Mouse (Mus musculus) MEL (cell line): ENCODE results near the gene Babam1.

Source experiments
- CTCF ChIP-seq, 3 experiments: IDR thresholded peaks in 2 of 3; conservative IDR thresholded peaks in 1 of 3; 2 replicates each; pipeline ENCODE4 v1.5.1; 2011 to 2012; ENCODE audit warnings: low read length in 3 of 3, low read depth in 2 of 3, mild to moderate bottlenecking in 2 of 3, improper control_type of control experiment in 1 of 3, inconsistent platforms in 1 of 3, mixed read lengths in 1 of 3, moderate library complexity in 1 of 3; ENCODE audit not compliant: control insufficient read depth in 1 of 3, insufficient read depth in 1 of 3, poor library complexity in 1 of 3, severe bottlenecking in 1 of 3
- MEF2A ChIP-seq: IDR thresholded peaks from 2 replicates; pipeline ENCODE4 v1.6.1; 2014; ENCODE audit warnings: low read depth, mild to moderate bottlenecking, inconsistent platforms, low read length, improper control_type of control experiment; ENCODE audit not compliant: poor library complexity, insufficient replicate concordance, severe bottlenecking; ENCODE audit errors: extremely low read depth
- POLR2A ChIP-seq, 2 experiments: IDR thresholded peaks; 2 replicates each; pipeline ENCODE4 v1.6.1; 2011 to 2012; ENCODE audit warnings: low read length in 2 of 2, mild to moderate bottlenecking in 2 of 2, control low read depth in 1 of 2, improper control_type of control experiment in 1 of 2, low read depth in 1 of 2, moderate library complexity in 1 of 2; ENCODE audit not compliant: control insufficient read depth in 1 of 2, insufficient read depth in 1 of 2, poor library complexity in 1 of 2

DNA sequence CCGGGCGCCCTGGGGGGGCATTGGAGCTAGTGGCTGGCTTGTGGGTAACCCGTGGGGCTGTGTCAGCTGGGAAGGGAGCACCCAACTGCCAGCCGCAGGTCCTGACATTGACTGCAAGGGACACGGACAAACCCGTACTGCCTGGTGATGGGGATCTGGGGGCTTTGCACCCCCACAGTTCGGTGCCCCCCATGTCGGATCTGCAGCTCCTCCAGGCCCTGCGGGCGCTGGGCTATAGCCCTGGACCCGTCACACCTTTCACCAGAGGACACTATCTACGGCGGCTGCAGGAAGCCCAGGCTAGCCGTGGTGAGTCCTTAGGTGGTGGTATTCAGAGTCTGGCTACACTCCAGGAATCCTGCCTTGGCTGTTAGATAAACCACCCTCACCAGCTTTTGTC lies 10.8 kb downstream of the Babam1 start:
- TF ChIP-seq MEF2A, result no peak
- TF ChIP-seq POLR2A (IDR thresholded peaks at IDR 0.05; ENCODE audit: control insufficient read depth in 1 of 2, insufficient read depth in 1 of 2, low read depth in 1 of 2, low read length in 2 of 2, poor library complexity in 1 of 2), result no peak
- no peak for TF ChIP-seq CTCF (IDR thresholded peaks at IDR 0.05 in 2 of 3, conservative IDR thresholded peaks at IDR 0.05 in 1 of 3; ENCODE audit: control insufficient read depth in 1 of 3, insufficient read depth in 1 of 3, low read depth in 2 of 3, low read length in 3 of 3, poor library complexity in 1 of 3, severe bottlenecking in 1 of 3)
